Mouse (Mus musculus) hindbrain, embryonic 16.5 days (tissue): Measurements from ENCODE around the gene Diaph3. TPM values are rescaled to one million over a fixed set of nuclear protein-coding genes. Genes with fewer than 3 reads are reported as not detected.

Experiments
- ATAC-seq: fragments of 200-750 bp; cut with Nextera tagmentation; 2 replicates; pipeline ENCODE4 v1.8.0; 2017; ENCODE audit warnings: moderate TSS enrichment, moderate library complexity
- H3K27ac ChIP-seq: fragments of 300-500 bp; sonication (generic); 2 replicates; pipeline ENCODE4 v1.5.1; 2014; ENCODE audit warnings: low read depth, mild to moderate bottlenecking, control low read depth, low read length, moderate library complexity
- H3K27me3 ChIP-seq: fragments of 300-500 bp; sonication (generic); replicated peaks from 2 replicates; pipeline ENCODE4 v1.6.1; 2014; ENCODE audit warnings: low read length; ENCODE audit not compliant: control insufficient read depth, insufficient read depth
- H3K36me3 ChIP-seq: fragments of 300-500 bp; sonication (generic); 2 replicates; pipeline ENCODE4 v1.6.1; 2014; ENCODE audit warnings: mild to moderate bottlenecking, low read length, moderate library complexity, mixed read lengths; ENCODE audit not compliant: control insufficient read depth, insufficient read depth
- H3K4me1 ChIP-seq: fragments of 300-500 bp; sonication (generic); 2 replicates; pipeline ENCODE4 v1.6.1; 2014; ENCODE audit warnings: low read depth, low read length; ENCODE audit not compliant: control insufficient read depth, insufficient read depth
- H3K4me2 ChIP-seq: fragments of 300-500 bp; sonication (generic); 2 replicates; pipeline ENCODE4 v1.6.1; 2014; ENCODE audit warnings: mild to moderate bottlenecking, low read length, control low read depth, moderate library complexity
- H3K4me3 ChIP-seq: fragments of 300-500 bp; sonication (generic); 2 replicates; pipeline ENCODE4 v1.5.1; 2014; ENCODE audit warnings: mild to moderate bottlenecking, low read length, control low read depth, moderate library complexity
- H3K9ac ChIP-seq: fragments of 300-500 bp; sonication (generic); 2 replicates; pipeline ENCODE4 v1.6.1; 2014; ENCODE audit warnings: low read depth, mild to moderate bottlenecking, control low read depth, low read length, moderate library complexity
- H3K9me3 ChIP-seq: fragments of 300-500 bp; sonication (generic); 2 replicates; pipeline ENCODE4 v1.6.1; 2014; ENCODE audit warnings: mild to moderate bottlenecking, low read length, moderate library complexity; ENCODE audit not compliant: control insufficient read depth
- WGBS: fragments of 180-500 bp; shearing (Covaris S2); extraction: QIAGEN DNeasy Blood & Tissue Kit; methylation state at CpG from one replicate; pipeline ENCODE4 v1.1.7; 2014; 5-methylcytosine and 5-hydroxymethylcytosine counted together
- polyA plus RNA-seq: library from polyadenylated mRNA; unstranded; fragments of >200 nt; fragmentation: Nextera tagmentation; extraction: Ambion mirVana; gene quantifications from 2 replicates; pipeline ENCODE4 v1.2.1, GENCODE M21; 2015

The Diaph3 gene
- polyA plus RNA-seq, 1 experiment from 2014 or later: 4.1 TPM

- Histone ChIP-seq H3K27me3 (no peaks in the 10 kb centered on the region), H3K9ac (no peak overlapping the region), H3K4me2 (no peak overlapping the region), H3K4me1 (no peaks in the 10 kb centered on the region), H3K9me3 (no peaks in the 10 kb centered on the region), H3K4me3 (no peak overlapping the region), H3K27ac (no peak overlapping the region), H3K36me3 (no peaks in the 10 kb centered on the region)
- 53% methylated on average over 14 of the region's 14 CpGs for WGBS
- ATAC-seq: 0 out of 2 replicates have a peak, but pooled peaks have one; percentile 30
Observed at GRCm38 (mm10) chr14:86772176-86773150, 368.6 kb downstream of the Diaph3 start.

DNA sequence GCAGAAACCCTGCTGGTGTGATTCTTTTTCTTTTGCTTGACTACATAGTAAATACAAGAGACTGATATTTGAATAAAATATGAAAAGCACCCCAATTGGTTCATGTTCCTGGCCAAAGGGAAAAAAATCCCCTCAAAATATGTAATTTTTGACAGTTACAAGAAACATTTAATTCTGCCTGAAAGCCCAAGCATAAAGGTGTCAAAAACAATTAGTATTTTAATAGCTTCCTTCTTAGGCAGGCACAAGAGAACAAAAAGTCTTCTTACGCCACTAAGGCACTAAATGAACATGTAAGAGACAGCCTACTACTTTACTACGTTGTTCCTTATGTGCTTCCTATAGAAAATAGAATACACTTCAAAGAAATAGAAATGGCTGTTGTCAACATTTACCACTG is 376.7 kb downstream of the Diaph3 start:
- Histone ChIP-seq H3K4me1 (no peaks in the 10 kb centered on the region), H3K4me3 (no peak overlapping the region), H3K27ac (no peak overlapping the region), H3K36me3 (no peaks in the 10 kb centered on the region), H3K4me2 (no peak overlapping the region), H3K9ac (no peak overlapping the region), H3K9me3 (no peaks in the 10 kb centered on the region), H3K27me3 (no peaks in the 10 kb centered on the region)
- no peak for ATAC-seq
- WGBS: 51% methylated on average over 2 of the region's 2 CpGs

GRCm38 (mm10) chr14:86757604-86758520 is 383.2 kb downstream of the Diaph3 start:
- Histone ChIP-seq H3K4me3 (no peak overlapping the region), H3K36me3 (no peaks in the 10 kb centered on the region), H3K4me1 (no peaks in the 10 kb centered on the region), H3K27me3 (no peaks in the 10 kb centered on the region), H3K4me2 (no peak overlapping the region), H3K9ac (no peak overlapping the region), H3K27ac (peak overlapping the region; percentile 25; the same call in 1 of the 2 replicates), H3K9me3 (no peaks in the 10 kb centered on the region)
- ATAC-seq: peak; percentile 88
- WGBS: 83% methylated on average over 9 of the region's 9 CpGs

GRCm38 (mm10) chr14:86757132-86757531 is 383.9 kb downstream of the Diaph3 start:
- ATAC-seq: no peak
- WGBS: 84% methylated on average over 4 of the region's 4 CpGs

GRCm38 (mm10) chr14:86750351-86750750 is 390.7 kb downstream of the Diaph3 start:
- Histone ChIP-seq H3K27me3 (no peaks in the 10 kb centered on the region), H3K36me3 (no peaks in the 10 kb centered on the region), H3K9ac (no peak overlapping the region), H3K4me3 (no peak overlapping the region), H3K4me1 (peaks cover 20% of the 10 kb centered on the region), H3K4me2 (no peak overlapping the region), H3K27ac (no peak overlapping the region), H3K9me3 (no peaks in the 10 kb centered on the region)
- WGBS: 76% methylated on average over 7 of the region's 7 CpGs
- ATAC-seq: no peak

More at GRCm38 (mm10) chr14:86757132-86757531, 383.9 kb downstream of the Diaph3 start:
- H3K9ac ChIP-seq: no peak overlapping the region
- no peaks in the 10 kb centered on the region for H3K27me3 ChIP-seq
- H3K9me3 ChIP-seq: no peaks in the 10 kb centered on the region
- H3K36me3 ChIP-seq: no peaks in the 10 kb centered on the region
- no peak overlapping the region for H3K4me2 ChIP-seq
- H3K27ac ChIP-seq: no peak overlapping the region
- no peak overlapping the region for H3K4me3 ChIP-seq
- H3K4me1 ChIP-seq: no peaks in the 10 kb centered on the region

DNA sequence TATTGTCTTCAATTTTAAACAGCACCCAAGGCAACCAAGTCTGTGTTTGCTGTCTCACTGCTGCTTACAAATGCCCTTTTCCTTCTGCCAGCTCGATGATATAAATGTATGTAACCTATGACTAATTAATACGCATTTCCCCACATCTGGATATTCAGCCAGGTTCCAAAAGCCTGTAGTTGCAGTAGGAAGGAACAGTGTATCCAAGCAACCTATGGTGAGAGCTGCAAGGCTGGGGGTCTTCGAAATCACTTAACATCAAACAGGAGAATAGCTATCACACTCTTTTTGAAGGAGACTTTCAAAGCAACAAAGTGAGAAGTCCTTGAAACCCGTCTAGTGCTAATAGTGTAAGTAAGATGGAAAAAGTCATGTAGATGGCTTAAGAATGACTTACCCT is 391.6 kb downstream of the Diaph3 start:
- Histone ChIP-seq H3K9ac (no peak overlapping the region), H3K4me2 (no peak overlapping the region; the same call in 1 of the 2 replicates), H3K27me3 (no peaks in the 10 kb centered on the region), H3K27ac (peak overlapping the region; percentile 36; the same call in 1 of the 2 replicates), H3K9me3 (no peaks in the 10 kb centered on the region), H3K4me1 (peaks cover 20% of the 10 kb centered on the region), H3K4me3 (no peak overlapping the region), H3K36me3 (no peaks in the 10 kb centered on the region)
- 41% methylated on average over 4 of the region's 4 CpGs for WGBS
- no peak for ATAC-seq

DNA sequence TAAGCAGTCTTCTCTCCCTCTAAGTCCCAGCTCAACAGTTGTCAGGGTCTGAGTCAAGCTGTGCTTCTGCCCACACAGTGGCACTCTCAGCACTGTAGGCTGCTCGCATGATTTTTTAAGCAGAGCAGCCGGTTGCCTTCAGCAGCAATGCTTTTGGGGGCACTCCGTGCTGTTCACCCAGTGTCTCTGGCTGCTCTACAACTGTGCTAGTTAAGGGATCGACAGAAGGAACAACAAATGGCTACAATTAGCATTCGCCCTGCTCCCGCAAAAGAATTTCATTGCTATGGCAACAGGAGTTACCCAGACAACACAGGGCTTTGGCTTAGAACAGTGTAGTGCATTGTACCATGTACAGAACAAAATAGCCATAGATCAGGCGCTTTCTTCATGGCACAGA is 392.2 kb downstream of the Diaph3 start:
- peaks cover 20% of the 10 kb centered on the region for H3K4me1 ChIP-seq

DNA sequence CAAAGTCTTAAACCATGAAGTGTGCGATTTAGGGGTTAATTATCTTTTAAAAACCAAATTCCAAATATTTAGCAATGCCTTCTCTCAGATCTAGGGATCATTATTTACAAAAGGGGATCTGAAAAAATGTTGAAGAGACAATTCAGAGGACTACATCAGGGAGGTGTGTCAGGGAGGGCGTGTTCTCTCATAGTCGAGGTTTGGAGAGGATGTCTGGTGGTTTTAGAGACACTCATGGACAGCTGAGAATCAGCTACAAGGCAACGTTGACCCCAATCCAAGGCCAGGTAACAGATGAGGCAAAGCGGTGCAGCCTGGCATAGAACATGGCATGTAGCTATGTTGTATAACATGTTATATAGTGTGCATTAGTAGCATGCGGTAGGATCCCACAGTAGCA is 396.5 kb downstream of the Diaph3 start:
- no peaks in the 10 kb centered on the region for H3K36me3 ChIP-seq
- no peak for ATAC-seq
- H3K9ac ChIP-seq: no peak overlapping the region
- peaks cover 11% of the 10 kb centered on the region for H3K4me1 ChIP-seq
- H3K27me3 ChIP-seq: no peaks in the 10 kb centered on the region
- H3K4me2 ChIP-seq: no peak overlapping the region
- no peak overlapping the region for H3K27ac ChIP-seq
- H3K4me3 ChIP-seq: no peak overlapping the region
- 92% methylated on average over 6 of the region's 6 CpGs for WGBS
- no peaks in the 10 kb centered on the region for H3K9me3 ChIP-seq

More for the DNA sequence above, 392.2 kb downstream of the Diaph3 start:
- peak overlapping the region; percentile 77 for H3K27ac ChIP-seq
- no peaks in the 10 kb centered on the region for H3K9me3 ChIP-seq
- peak; percentile 99 for ATAC-seq
- H3K4me3 ChIP-seq: peak overlapping the region; percentile 23
- 5% methylated on average over 7 of the region's 7 CpGs for WGBS
- peak overlapping the region; percentile 52 for H3K4me2 ChIP-seq
- H3K27me3 ChIP-seq: no peaks in the 10 kb centered on the region
- no peaks in the 10 kb centered on the region for H3K36me3 ChIP-seq
- no peak overlapping the region for H3K9ac ChIP-seq
